Mouse (Mus musculus) bone marrow macrophage, adult 2 months (primary cell): Measurements from ENCODE around the gene Apold1. TPM values are rescaled to one million over a fixed set of nuclear protein-coding genes. Genes with fewer than 3 reads are reported as not detected.
A peak's percentile ranks its signal among the peaks of the same experiment; 100 is the strongest.

Experiments
- H3K27ac ChIP-seq: 2 replicates; pipeline ENCODE4 v1.5.1; 2012; ENCODE audit warnings: low read depth, low read length; ENCODE audit not compliant: insufficient read depth
- H3K4me1 ChIP-seq: 2 replicates; pipeline ENCODE4 v1.6.1; 2012; ENCODE audit warnings: low read length; ENCODE audit not compliant: control insufficient read depth, insufficient read depth
- H3K4me3 ChIP-seq: 2 replicates; pipeline ENCODE4 v1.5.1; 2012; ENCODE audit warnings: mild to moderate bottlenecking, low read length, moderate library complexity; ENCODE audit not compliant: insufficient read depth
- CTCF ChIP-seq: IDR thresholded peaks from 2 replicates; pipeline ENCODE4 v1.5.1; 2012; ENCODE audit warnings: low read depth, mild to moderate bottlenecking, low read length, moderate library complexity
- POLR2A ChIP-seq: IDR thresholded peaks from 2 replicates; pipeline ENCODE4 v1.6.1; 2012; ENCODE audit warnings: mild to moderate bottlenecking, low read depth, low read length, borderline replicate concordance
- polyA plus RNA-seq: library from polyadenylated mRNA; stranded (reverse); fragments of >200 nt; gene quantifications from 2 replicates; pipeline ENCODE4 v1.2.4, GENCODE M21; 2012; ENCODE audit not compliant: missing spikeins, insufficient read depth, insufficient read length

Gene Apold1
- polyA plus RNA-seq, 1 experiment: 0.36 TPM

DNA sequence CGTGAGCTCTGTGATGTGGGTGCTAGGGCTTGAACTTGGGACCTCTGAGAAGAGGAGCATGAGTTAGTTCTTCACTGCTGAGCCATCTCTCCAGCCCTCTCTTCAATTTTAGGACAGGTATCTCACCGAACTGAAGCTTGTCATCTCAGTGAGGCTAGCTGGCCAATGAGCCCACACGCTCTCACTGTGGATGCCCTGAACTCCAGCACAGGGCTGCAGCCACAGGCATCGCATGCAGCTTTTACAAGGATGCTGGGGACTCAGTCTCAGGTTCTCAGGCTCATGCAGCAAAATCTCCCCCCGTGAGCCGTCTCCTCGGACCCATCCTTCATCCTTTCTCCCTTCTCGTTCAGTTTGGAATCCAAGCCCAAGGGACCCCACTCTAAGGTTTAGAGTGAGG is 16.6 kb downstream of the Apold1 start:
- TF ChIP-seq CTCF: no peak
- no peak for TF ChIP-seq POLR2A
- H3K4me1 ChIP-seq: peaks cover 27% of the 10 kb centered on the region
- no peak overlapping the region for H3K27ac ChIP-seq
- no peak overlapping the region for H3K4me3 ChIP-seq

DNA sequence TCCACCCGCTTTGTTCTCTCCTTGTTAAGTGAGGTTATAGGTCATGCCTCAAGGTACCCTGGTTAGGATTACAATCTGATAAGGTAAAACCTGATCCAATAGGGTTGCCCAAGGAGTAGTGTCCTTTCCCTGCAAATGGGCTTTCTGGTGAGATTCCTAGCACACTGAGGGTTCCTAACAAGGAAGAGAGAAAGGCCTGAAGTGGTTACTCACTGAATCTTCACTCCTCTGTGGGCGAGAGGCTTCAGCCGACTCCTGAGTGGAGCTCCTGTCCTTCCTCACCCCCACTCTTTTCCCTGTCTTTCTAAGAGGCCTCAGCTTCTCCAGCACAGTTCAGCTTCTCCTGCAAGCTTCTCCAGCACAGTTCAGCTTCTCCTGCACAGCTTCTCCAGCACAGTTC is 17.3 kb downstream of the Apold1 start:
- no peak overlapping the region for H3K4me3 ChIP-seq
- H3K27ac ChIP-seq: no peak overlapping the region
- TF ChIP-seq CTCF (no peak), POLR2A (no peak)
- H3K4me1 ChIP-seq: peaks cover 22% of the 10 kb centered on the region

DNA sequence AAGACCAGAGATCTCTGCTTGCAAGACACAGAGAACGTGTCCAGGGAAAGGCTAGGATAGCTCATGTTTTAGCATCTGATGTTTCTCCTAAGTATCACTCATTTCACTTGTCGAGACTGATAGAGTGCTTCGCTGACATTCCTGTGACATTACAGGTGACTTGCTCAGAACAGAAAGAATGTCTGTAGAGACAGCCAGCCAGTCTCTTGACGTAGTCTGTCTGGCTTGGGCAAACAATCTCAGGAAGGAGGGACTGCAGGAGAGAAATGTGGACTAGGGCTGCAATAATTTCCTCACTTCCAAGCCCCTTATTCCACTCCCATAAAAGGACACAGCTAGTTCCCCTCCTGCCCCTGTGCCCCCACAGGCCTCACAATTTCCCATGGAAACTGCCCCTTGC is 18.8 kb downstream of the Apold1 start:
- TF ChIP-seq CTCF: no peak
- no peak for TF ChIP-seq POLR2A
- Histone ChIP-seq H3K4me1 (peaks cover 10% of the 10 kb centered on the region), H3K4me3 (no peak overlapping the region), H3K27ac (no peak overlapping the region)

DNA sequence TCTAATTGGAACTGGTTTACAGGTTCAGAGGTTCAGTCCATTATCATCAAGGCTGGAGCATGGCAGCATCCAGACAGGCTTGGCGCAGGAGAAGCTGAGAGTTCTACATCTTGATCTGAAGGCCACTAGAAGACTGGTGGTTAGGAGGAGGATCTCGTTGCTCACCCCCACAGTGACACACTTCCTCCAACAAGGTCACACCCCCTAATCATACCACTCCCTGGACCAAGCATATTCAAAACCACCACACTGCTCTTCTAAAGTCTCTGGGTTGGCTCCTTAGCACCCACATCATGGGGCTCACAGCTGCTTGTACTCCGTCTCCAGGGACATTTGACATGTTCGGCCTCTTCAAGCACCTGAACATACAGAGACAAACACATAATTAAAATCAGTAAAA is 20.5 kb downstream of the Apold1 start:
- Histone ChIP-seq H3K4me1 (peaks cover 13% of the 10 kb centered on the region), H3K27ac (0 out of 2 replicates have a peak overlapping the region, but pooled peaks have one; percentile 26), H3K4me3 (no peak overlapping the region)
- TF ChIP-seq CTCF: no peak
- TF ChIP-seq POLR2A: no peak

DNA sequence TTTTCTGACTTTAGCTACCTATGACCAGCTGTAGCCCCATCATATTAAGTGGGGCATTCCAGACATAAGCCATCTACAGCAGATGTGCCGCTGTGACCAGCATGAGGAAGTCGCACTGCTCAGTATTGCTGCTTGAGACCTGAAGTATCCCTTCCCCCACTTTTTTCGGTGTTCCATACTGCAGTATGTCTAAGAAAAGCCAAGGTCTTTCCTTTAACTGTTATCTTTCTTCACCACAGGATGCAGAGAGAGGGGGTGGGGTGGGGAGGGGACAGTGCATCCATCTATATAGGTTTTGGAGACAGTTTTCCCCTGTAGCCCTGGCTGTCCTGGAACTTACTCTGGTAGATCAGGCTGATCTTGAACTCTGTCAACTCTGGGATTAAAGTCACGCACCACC is 24.9 kb downstream of the Apold1 start:
- H3K4me1 ChIP-seq: peaks cover 30% of the 10 kb centered on the region
- no peak overlapping the region for H3K4me3 ChIP-seq
- H3K27ac ChIP-seq: no peak overlapping the region
- TF ChIP-seq POLR2A: no peak
- TF ChIP-seq CTCF: no peak

DNA sequence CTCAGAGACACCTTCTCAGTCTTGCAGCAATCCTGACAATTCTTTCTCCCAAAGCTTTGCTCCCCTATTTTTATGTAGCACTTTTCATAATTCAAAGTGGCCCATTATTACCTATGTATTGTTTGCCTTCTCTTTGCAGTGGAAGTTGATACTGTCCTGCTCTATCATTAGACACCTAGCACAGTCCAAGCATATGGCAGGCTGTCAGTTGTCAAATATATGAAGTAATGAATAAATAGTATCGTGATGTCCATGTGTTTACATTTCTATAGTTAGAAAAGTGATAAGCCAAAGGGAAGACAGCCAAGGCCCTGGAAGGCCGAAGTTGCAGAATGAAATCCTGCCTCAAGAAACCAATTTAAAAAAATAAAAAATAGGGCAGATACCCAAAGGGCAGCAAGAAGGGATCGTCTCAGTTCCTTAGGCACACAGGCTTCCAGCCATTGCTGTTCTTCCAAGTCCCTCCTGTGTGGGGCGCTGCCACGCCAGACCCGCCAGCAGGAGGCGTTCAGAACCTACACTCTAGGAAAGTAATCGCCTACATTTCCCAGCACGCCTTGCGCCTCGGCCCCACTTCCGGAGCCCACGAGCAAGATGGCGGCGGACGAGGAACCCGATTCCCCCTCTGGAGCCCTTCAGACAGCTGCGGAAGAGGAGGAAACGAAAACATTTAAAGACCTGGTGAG is 29.7 kb downstream of the Apold1 start, which contains the start of gene Ddx47:
TSS of gene Ddx47 (plus strand) at position 565 of the 686 bp plus-strand sequence.
- no peak for TF ChIP-seq POLR2A
- TF ChIP-seq CTCF: peak; percentile 92
- Histone ChIP-seq H3K27ac (peak within 1 kb of the TSS; percentile 54), H3K4me1 (peaks cover 25% of the 10 kb centered on the region), H3K4me3 (peak within 1 kb of the TSS; percentile 89)

DNA sequence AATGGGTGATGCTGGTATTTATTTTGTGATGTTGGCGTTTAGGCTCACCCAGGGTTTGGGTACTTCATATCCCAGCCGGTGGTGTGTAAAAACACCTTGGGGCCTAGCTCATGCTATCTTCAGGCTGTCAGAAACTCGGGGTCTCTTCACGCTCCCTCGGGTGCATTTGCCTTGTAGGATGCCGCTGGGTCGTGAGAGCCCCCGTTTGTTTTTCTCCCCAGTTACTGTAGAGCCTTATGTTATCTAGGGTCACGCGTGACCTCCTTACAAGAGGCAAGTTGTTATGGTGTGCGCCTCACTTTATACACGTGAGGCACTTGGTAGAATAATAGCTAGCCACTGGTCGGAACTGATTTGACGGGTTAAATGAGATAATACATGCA is 30.2 kb downstream of the Apold1 start:
- TF ChIP-seq POLR2A (no peak), CTCF (no peak)
- peak overlapping the region; percentile 89 for H3K4me3 ChIP-seq
- peak overlapping the region; percentile 54 for H3K27ac ChIP-seq
- H3K4me1 ChIP-seq: peaks cover 21% of the 10 kb centered on the region

DNA sequence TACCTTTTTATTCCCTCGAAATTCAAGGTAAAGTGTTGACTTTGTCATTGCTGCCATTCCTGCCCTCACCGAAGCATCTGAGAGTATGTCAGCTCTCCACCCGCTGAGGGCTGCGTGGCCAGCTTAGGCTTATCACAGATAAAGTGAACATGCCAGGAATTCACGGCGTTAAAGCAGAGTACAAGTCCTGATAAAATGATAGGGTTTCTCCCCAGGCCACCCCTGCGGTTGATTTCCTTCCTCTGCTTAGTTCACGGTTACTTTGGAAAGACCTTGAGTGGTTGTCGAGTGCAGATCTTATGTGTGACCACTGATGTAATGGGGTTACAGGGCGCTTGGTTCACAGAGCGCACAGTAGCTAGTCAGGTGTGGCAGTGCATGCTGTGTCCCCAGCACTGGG is 35.7 kb downstream of the Apold1 start:
- H3K27ac ChIP-seq: no peak overlapping the region
- H3K4me1 ChIP-seq: peaks cover 3% of the 10 kb centered on the region
- TF ChIP-seq CTCF (no peak), POLR2A (no peak)
- no peak overlapping the region for H3K4me3 ChIP-seq

DNA sequence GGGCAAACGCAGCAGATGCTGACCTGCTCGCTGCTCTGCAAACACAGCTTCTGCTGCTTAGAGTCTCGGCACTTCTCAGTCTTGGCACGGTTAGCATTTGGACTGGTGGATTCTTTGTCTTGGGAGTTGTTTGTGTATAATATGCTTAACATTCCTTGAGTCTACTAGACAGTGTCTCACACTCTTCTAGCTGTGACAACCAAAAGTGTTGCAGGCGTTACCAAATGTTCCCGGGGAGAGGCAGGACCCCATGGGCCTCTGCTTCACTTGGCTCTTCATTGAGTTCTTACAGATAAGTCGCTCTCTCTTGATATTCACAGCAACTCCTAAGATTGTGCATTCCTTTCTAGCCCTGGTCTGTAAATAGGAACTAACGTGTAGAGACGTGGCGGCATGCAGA is 38.0 kb downstream of the Apold1 start:
- TF ChIP-seq CTCF (no peak), POLR2A (no peak)
- no peak overlapping the region for H3K27ac ChIP-seq
- no peak overlapping the region for H3K4me3 ChIP-seq
- no peaks in the 10 kb centered on the region for H3K4me1 ChIP-seq

DNA sequence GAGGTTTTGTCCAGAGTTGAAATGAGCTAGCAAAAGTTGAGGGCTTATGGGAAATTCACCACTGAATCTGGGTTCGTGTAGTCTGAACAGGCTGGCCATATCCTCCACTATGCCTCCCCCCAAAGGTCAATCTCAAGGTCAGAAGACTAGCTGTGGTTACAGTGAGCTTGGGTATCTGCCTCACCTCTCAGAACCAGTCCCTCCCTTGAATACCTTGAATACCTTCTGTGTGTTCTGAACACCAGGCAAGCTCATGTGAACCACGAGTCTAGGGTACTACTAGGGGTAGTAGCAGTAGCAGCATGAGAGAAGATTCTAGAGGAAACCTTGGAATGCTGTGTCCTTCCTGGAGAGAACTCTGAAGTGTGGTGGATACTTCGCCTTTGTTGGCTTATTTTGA is 40.1 kb downstream of the Apold1 start:
- Histone ChIP-seq H3K4me3 (no peak overlapping the region), H3K4me1 (peaks cover 4% of the 10 kb centered on the region), H3K27ac (no peak overlapping the region)
- no peak for TF ChIP-seq POLR2A
- TF ChIP-seq CTCF: no peak
